Mouse (Mus musculus) embryonic facial prominence, embryonic 14.5 days (tissue): ENCODE measurements around the gene Olfr1423. TPM values are rescaled to one million over a fixed set of nuclear protein-coding genes. Genes with fewer than 3 reads are reported as not detected.

ENCODE experiments used
- ATAC-seq: fragments of 200-750 bp; cut with Nextera tagmentation; 2 replicates; pipeline ENCODE4 v1.8.0; 2017; ENCODE audit warnings: low read depth, moderate number of reproducible peaks, moderate TSS enrichment
- DNase-seq: peaks from one replicate; pipeline ENCODE4 v3.0.0-alpha.2; 2015; ENCODE audit warnings: low spot score
- H3K27ac ChIP-seq: fragments of 300-500 bp; sonication (generic); replicated peaks from 2 replicates; pipeline ENCODE4 v1.5.1; 2014; ENCODE audit warnings: low read depth, mild to moderate bottlenecking, low read length, moderate library complexity
- H3K27me3 ChIP-seq: fragments of 300-500 bp; sonication (generic); replicated peaks from 2 replicates; pipeline ENCODE4 v1.6.1; 2014; ENCODE audit warnings: low read length; ENCODE audit not compliant: control insufficient read depth, insufficient read depth
- H3K36me3 ChIP-seq: fragments of 300-500 bp; sonication (generic); 2 replicates; pipeline ENCODE4 v1.6.1; 2014; ENCODE audit warnings: low read length, mixed read lengths; ENCODE audit not compliant: control insufficient read depth, insufficient read depth
- H3K4me1 ChIP-seq: fragments of 300-500 bp; sonication (generic); 2 replicates; pipeline ENCODE4 v1.6.1; 2014; ENCODE audit warnings: antibody characterized with exemption, low read length; ENCODE audit not compliant: control insufficient read depth, insufficient read depth
- H3K4me2 ChIP-seq: fragments of 300-500 bp; sonication (generic); 2 replicates; pipeline ENCODE4 v1.6.1; 2014; ENCODE audit warnings: low read depth, mild to moderate bottlenecking, low read length, moderate library complexity, mixed read lengths
- H3K4me3 ChIP-seq: fragments of 300-500 bp; sonication (generic); 2 replicates; pipeline ENCODE4 v1.5.1; 2014; ENCODE audit warnings: low read depth, mild to moderate bottlenecking, low read length
- H3K9ac ChIP-seq: fragments of 300-500 bp; sonication (generic); 2 replicates; pipeline ENCODE4 v1.6.1; 2014; ENCODE audit warnings: low read depth, mild to moderate bottlenecking, low read length, moderate library complexity, mixed read lengths
- H3K9me3 ChIP-seq: fragments of 300-500 bp; sonication (generic); 2 replicates; pipeline ENCODE4 v1.6.1; 2016; ENCODE audit warnings: low read length; ENCODE audit not compliant: control insufficient read depth
- WGBS: fragments of 180-500 bp; shearing (Covaris S2); extraction: QIAGEN DNeasy Blood & Tissue Kit; methylation state at CpG from one replicate; pipeline ENCODE4 v1.1.7; 2014; 5-methylcytosine and 5-hydroxymethylcytosine counted together
- polyA plus RNA-seq: library from polyadenylated mRNA; unstranded; fragments of >200 nt; fragmentation: Nextera tagmentation; extraction: Ambion mirVana; gene quantifications from 2 replicates; pipeline ENCODE4 v1.2.1, GENCODE M21; 2014

Gene Olfr1423
- polyA plus RNA-seq, 1 experiment from 2014 or later, result not detected

DNA sequence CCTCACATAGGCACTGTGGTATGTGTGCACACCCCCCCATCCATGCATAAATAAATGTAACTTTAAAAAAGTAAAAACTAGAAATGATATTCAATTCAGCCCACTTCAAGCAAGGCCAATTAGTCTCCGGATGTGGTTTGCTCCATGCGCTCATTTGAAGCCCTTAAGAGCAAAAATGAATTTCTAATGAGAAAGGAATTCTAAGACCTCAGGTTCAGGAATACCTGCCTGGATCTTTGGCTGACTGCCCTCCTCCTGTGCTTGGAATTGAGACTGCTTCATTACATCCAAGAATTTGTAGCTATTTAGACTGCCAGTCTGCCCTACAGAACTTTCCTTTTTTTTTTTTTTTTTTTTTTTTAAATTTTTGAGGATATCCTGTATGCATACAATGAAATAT is 37.5 kb downstream of the Olfr1423 start:
- DNase-seq (peak; percentile 18), ATAC-seq (no peak)
- H3K36me3 ChIP-seq, result no peaks in the 10 kb centered on the region
- no peaks in the 10 kb centered on the region for H3K27me3 ChIP-seq
- H3K4me1 ChIP-seq, result peaks cover 11% of the 10 kb centered on the region
- H3K4me3 ChIP-seq, result no peak overlapping the region
- no peak overlapping the region for H3K27ac ChIP-seq
- no peak overlapping the region for H3K9ac ChIP-seq
- WGBS, result 83% methylated on average over 2 of the region's 2 CpGs
- no peaks in the 10 kb centered on the region for H3K9me3 ChIP-seq
- no peak overlapping the region for H3K4me2 ChIP-seq

DNA sequence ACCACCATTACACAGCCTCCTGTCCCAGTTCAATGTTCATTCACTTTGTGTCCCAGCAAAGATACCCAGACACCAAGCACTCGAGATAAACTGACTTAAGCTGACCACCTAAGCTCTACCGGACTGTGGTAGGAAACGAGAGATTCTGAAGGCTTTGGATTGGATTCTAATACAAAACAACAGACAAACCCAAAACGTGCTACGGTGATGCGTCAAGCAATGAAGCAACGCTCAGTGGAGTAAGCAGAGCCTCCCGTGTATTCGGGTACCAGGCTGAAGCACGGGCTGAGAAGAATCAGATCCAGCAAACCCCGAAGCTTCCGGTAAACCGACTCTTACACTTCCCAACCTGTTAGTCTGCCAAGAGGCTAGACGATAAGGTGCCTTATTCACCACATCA is 38.3 kb downstream of the Olfr1423 start:
- 49% methylated on average over 14 of the region's 14 CpGs for WGBS
- no peak for DNase-seq
- peak overlapping the region; percentile 49 for H3K4me2 ChIP-seq

GRCm38 (mm10) chr19:12002125-12002524 is 39.0 kb downstream of the Olfr1423 start:
- 1% methylated on average over 11 of the region's 11 CpGs for WGBS
- peaks cover 7% of the 10 kb centered on the region for H3K4me1 ChIP-seq
- DNase-seq (peak; percentile 82), ATAC-seq (peak; percentile 49)
- H3K27ac ChIP-seq, result no peak overlapping the region
- H3K4me3 ChIP-seq, result peak overlapping the region; percentile 12; the same call in 1 of the 2 replicates
- no peaks in the 10 kb centered on the region for H3K9me3 ChIP-seq
- H3K36me3 ChIP-seq, result no peaks in the 10 kb centered on the region
- H3K27me3 ChIP-seq, result no peaks in the 10 kb centered on the region
- H3K4me2 ChIP-seq, result peak overlapping the region; percentile 49
- no peak overlapping the region for H3K9ac ChIP-seq

More for the DNA sequence above, 38.3 kb downstream of the Olfr1423 start:
- Histone ChIP-seq H3K27ac (no peak overlapping the region), H3K27me3 (no peaks in the 10 kb centered on the region), H3K9ac (no peak overlapping the region), H3K9me3 (no peaks in the 10 kb centered on the region), H3K4me1 (peaks cover 11% of the 10 kb centered on the region), H3K36me3 (no peaks in the 10 kb centered on the region), H3K4me3 (peak overlapping the region; percentile 12; the same call in 1 of the 2 replicates)
- ATAC-seq, result no peak

GRCm38 (mm10) chr19:12001686-12002085 is 39.4 kb downstream of the Olfr1423 start:
- H3K4me3 ChIP-seq, result no peak overlapping the region
- H3K27me3 ChIP-seq, result no peaks in the 10 kb centered on the region
- H3K4me2 ChIP-seq, result 0 out of 2 replicates have a peak overlapping the region, but pooled peaks have one; percentile 49
- ATAC-seq (no peak), DNase-seq (no peak)
- 21% methylated on average over 3 of the region's 3 CpGs for WGBS
- H3K27ac ChIP-seq, result no peak overlapping the region
- H3K36me3 ChIP-seq, result no peaks in the 10 kb centered on the region
- H3K9me3 ChIP-seq, result no peaks in the 10 kb centered on the region
- H3K4me1 ChIP-seq, result peaks cover 4% of the 10 kb centered on the region; the same call in 1 of the 2 replicates
- H3K9ac ChIP-seq, result no peak overlapping the region

DNA sequence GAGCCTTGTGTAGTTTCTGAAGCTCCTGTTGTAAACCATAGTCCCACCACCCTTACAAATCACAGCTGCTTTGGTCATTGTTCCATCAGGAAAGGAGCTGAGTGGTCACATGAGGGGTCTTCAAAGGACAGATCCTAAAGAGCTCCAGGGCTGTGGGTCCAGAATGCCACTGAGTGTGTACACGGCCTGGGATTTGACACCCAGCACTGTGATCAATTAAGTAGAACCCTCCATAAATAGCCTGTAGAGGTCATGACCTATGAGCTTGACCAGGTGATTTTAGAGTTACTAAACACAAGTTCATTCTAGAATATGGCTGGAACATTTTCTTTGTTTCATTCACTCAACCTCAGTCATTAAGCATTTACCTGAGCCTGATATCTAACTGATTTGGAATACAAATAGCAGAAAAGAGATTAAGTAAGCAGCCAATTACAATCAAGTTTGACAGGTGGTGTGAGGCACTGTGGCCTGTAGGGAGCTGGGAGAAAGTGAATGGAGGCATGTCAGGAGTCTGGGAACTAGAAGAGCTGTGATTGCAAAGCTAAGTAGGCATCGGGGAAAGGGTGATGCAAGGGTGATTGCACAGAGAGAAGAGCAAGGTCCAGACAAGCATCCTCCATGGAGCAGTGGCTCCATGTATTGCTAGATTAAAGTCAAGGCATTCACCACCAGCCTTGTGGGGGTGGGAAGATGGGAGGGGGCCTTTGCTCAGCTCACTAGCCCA is 45.2 kb downstream of the Olfr1423 start:
- Histone ChIP-seq H3K4me3 (no peak overlapping the region), H3K36me3 (peaks cover 44% of the 10 kb centered on the region), H3K27ac (no peak overlapping the region), H3K27me3 (no peaks in the 10 kb centered on the region), H3K9me3 (no peaks in the 10 kb centered on the region), H3K9ac (no peak overlapping the region), H3K4me1 (no peaks in the 10 kb centered on the region), H3K4me2 (no peak overlapping the region)
- ATAC-seq, result no peak
- 57% methylated on average over 2 of the region's 2 CpGs for WGBS
- DNase-seq, result no peak

- DNase-seq, result no peak
- WGBS, result 88% methylated on average over 6 of the region's 6 CpGs
- Histone ChIP-seq H3K9me3 (no peaks in the 10 kb centered on the region), H3K4me1 (no peaks in the 10 kb centered on the region), H3K9ac (no peak overlapping the region), H3K4me2 (no peak overlapping the region), H3K36me3 (peaks cover 53% of the 10 kb centered on the region), H3K27me3 (no peaks in the 10 kb centered on the region), H3K4me3 (no peak overlapping the region), H3K27ac (no peak overlapping the region)
- no peak for ATAC-seq
Measured at GRCm38 (mm10) chr19:11994703-11995431, 46.2 kb downstream of the Olfr1423 start.

DNA sequence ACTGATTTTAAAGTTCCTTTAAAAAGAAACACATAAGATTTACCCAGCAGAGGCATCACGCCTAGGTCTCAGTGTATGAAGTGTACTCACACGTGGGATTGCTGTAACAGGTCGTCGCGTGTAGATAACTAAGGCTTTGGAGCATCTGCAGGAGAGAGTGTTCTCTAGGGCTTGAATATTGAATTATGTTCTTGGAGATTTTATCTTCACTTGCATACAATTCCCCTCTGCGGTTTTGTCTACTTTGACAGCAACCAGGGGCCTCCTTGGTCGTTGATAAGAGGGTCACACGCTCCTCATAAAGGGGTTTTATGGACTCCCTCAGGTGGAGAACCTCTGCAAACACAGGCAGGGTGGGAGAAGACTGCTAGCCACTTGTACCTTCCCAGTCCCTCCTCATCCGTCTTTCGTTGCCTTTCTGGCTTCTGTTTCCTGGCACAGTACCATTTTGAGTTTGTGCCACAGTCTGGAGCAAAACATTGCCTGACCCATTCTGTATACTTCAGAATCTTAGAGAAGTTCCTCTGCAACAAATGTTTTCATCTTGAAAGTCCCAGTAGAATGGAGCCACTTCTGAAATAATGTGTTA is 48.6 kb downstream of the Olfr1423 start:
- 94% methylated on average over 10 of the region's 10 CpGs for WGBS
- no peak overlapping the region for H3K9ac ChIP-seq
- H3K4me1 ChIP-seq, result no peaks in the 10 kb centered on the region
- no peaks in the 10 kb centered on the region for H3K27me3 ChIP-seq
- H3K4me2 ChIP-seq, result no peak overlapping the region
- H3K4me3 ChIP-seq, result no peak overlapping the region
- ATAC-seq (no peak), DNase-seq (no peak)
- no peak overlapping the region for H3K27ac ChIP-seq
- peaks cover 76% of the 10 kb centered on the region for H3K36me3 ChIP-seq
- no peaks in the 10 kb centered on the region for H3K9me3 ChIP-seq

DNA sequence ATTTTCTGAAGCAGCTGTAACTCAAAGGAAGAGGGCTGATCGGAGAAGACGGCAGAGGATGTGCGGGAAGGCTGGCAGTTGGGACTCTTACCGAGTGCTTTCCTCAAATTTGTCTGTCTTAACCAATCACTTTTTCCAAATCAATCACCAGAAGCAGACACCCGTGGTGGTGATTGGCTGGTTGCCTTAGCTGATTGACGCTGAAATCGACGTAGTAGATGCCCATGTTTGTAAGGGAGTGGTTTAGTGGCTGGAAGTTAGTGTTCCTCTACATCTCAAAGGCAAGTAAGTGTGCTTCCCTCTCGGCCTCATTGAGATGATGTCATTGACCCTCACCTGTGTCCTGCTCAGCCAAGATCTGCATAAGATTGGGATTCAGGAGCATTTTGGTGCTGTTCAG is 49.1 kb downstream of the Olfr1423 start:
- H3K9me3 ChIP-seq, result no peaks in the 10 kb centered on the region
- WGBS, result 91% methylated on average over 9 of the region's 9 CpGs
- H3K4me3 ChIP-seq, result no peak overlapping the region
- no peak overlapping the region for H3K27ac ChIP-seq
- H3K4me1 ChIP-seq, result no peaks in the 10 kb centered on the region
- H3K27me3 ChIP-seq, result no peaks in the 10 kb centered on the region
- DNase-seq (no peak), ATAC-seq (no peak)
- no peak overlapping the region for H3K9ac ChIP-seq
- H3K4me2 ChIP-seq, result no peak overlapping the region
- peaks cover 80% of the 10 kb centered on the region for H3K36me3 ChIP-seq
